Mouse (Mus musculus) liver, embryonic 14.5 days (tissue): ENCODE measurements at regions not wholly inside any gene's neighbourhood (a gene's known extent, or its start where the extent isn't known, plus 50 kb on each side); places are given as distances from the start of the nearest gene placed in this dataset.

Experiments
- ATAC-seq: fragments of 200-750 bp; cut with Nextera tagmentation; 2 replicates; pipeline ENCODE4 v1.8.0; 2017; ENCODE audit warnings: moderate number of reproducible peaks, mild to moderate bottlenecking, moderate library complexity; ENCODE audit not compliant: insufficient read depth
- DNase-seq, 3 experiments: peaks; one replicate each; pipeline ENCODE4 v3.0.0-alpha.2; 2012 to 2013; ENCODE audit warnings: low read depth in 3 of 3, low spot score in 3 of 3
- H3K27ac ChIP-seq: fragments of 300-500 bp; sonication (generic); 2 replicates; pipeline ENCODE4 v1.5.1; 2014; ENCODE audit warnings: moderate library complexity, mild to moderate bottlenecking, control low read depth, inconsistent platforms
- H3K27me3 ChIP-seq: fragments of 300-500 bp; sonication (generic); 2 replicates; pipeline ENCODE4 v1.6.1; 2014; ENCODE audit warnings: mild to moderate bottlenecking, low read length, moderate library complexity; ENCODE audit not compliant: control insufficient read depth, insufficient read depth
- H3K36me3 ChIP-seq: fragments of 300-500 bp; sonication (generic); replicated peaks from 2 replicates; pipeline ENCODE4 v1.6.1; 2014; ENCODE audit warnings: low read depth; ENCODE audit not compliant: control insufficient read depth, insufficient read depth
- H3K4me1 ChIP-seq, 2 experiments: fragments of 200-500 bp in 1 of 2; fragments of 300-500 bp in 1 of 2; sonication (generic) in 1 of 2; replicated peaks; 2 replicates each; pipeline ENCODE4 v1.6.1; 2012 to 2014; ENCODE audit warnings: antibody characterized with exemption in 1 of 2, inconsistent platforms in 1 of 2, low read length in 1 of 2; ENCODE audit not compliant: control insufficient read depth in 2 of 2, insufficient read depth in 2 of 2
- H3K4me2 ChIP-seq: fragments of 300-500 bp; sonication (generic); 2 replicates; pipeline ENCODE4 v1.6.1; 2014; ENCODE audit warnings: low read depth, mild to moderate bottlenecking, control low read depth, moderate library complexity
- H3K4me3 ChIP-seq, 2 experiments: fragments of 200-500 bp in 1 of 2; fragments of 300-500 bp in 1 of 2; sonication (generic) in 1 of 2; 2 replicates each; pipeline ENCODE4 v1.5.1; 2012 to 2014; ENCODE audit warnings: low read depth in 2 of 2, low read length in 2 of 2, mild to moderate bottlenecking in 2 of 2, control low read depth in 1 of 2, inconsistent platforms in 1 of 2, moderate library complexity in 1 of 2; ENCODE audit not compliant: insufficient read depth in 1 of 2
- H3K9ac ChIP-seq: fragments of 300-500 bp; sonication (generic); replicated peaks from 2 replicates; pipeline ENCODE4 v1.6.1; 2014; ENCODE audit warnings: mild to moderate bottlenecking, control low read depth, moderate library complexity
- H3K9me3 ChIP-seq: fragments of 300-500 bp; sonication (generic); 2 replicates; pipeline ENCODE4 v1.6.1; 2016; ENCODE audit warnings: low read length, mixed read lengths; ENCODE audit not compliant: control insufficient read depth
- CTCF ChIP-seq: IDR thresholded peaks from 2 replicates; pipeline ENCODE4 v1.5.1; 2016; ENCODE audit warnings: antibody characterized with exemption, low read depth, control low read depth
- EP300 ChIP-seq: IDR thresholded peaks from 2 replicates; pipeline ENCODE4 v1.6.1; 2016; ENCODE audit warnings: antibody characterized with exemption, low read depth
- WGBS: fragments of 180-500 bp; shearing (Covaris S2); extraction: QIAGEN DNeasy Blood & Tissue Kit; methylation state at CpG from one replicate; pipeline ENCODE4 v1.1.7; 2014; ENCODE audit not compliant: insufficient replicate concordance; 5-methylcytosine and 5-hydroxymethylcytosine counted together

DNA sequence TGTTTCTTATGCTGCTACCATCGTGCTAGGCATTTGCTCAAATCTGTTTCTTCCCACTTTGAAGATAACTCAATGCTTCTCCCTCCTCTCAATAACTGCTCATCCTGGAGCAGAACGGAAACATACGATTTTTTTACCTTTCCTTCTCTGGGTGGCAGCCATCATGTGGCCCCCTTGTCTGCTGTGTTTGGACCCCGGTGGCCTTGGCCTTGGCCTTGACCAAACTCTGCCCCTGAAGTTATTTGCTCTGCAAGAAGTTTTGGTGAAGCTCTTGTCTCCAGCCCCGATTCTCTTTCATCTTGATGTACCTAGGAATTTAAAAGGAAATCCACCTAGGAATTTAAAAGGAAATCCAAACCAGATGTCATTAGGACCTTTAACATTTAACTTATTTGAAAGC lies 261.2 kb upstream of the Castor2 start:
- TF ChIP-seq EP300 (no peak), CTCF (no peak)
- H3K27me3 ChIP-seq, result no peaks in the 10 kb centered on the region
- WGBS, result 58% methylated on average over 5 of the region's 5 CpGs

DNA sequence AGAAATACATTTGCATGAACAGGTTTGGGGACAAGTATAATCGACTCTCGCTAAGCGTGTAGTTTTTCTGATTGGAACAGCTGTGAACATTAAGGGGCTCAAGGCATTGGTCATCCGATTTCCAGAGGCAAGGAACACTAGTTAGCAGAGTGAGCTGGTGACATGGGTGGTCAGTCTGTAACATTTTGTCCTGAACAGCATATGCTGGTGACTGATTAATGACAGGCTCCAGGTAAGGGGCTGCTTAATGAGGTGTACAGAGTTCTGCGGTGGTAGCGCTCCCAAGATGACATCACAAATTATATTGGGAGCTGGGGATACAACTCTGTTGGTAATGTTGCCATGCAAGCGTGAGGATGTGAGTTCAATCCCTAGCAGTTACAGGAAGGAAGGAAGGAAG lies 266.3 kb upstream of the Castor2 start:
- Histone ChIP-seq H3K4me2 (no peak overlapping the region), H3K4me1 (no peaks in the 10 kb centered on the region), H3K27ac (no peak overlapping the region), H3K36me3 (no peaks in the 10 kb centered on the region), H3K9me3 (no peaks in the 10 kb centered on the region), H3K9ac (no peak overlapping the region), H3K4me3 (no peak overlapping the region), H3K27me3 (no peaks in the 10 kb centered on the region)
- ATAC-seq (no peak), DNase-seq (no peak)
- TF ChIP-seq EP300 (no peak), CTCF (no peak)
- 61% methylated on average over 7 of the region's 7 CpGs for WGBS

More for the DNA sequence above, 261.2 kb upstream of the Castor2 start:
- Histone ChIP-seq H3K4me1 (no peaks in the 10 kb centered on the region), H3K4me3 (no peak overlapping the region), H3K9me3 (no peaks in the 10 kb centered on the region), H3K9ac (no peak overlapping the region), H3K4me2 (no peak overlapping the region), H3K36me3 (no peaks in the 10 kb centered on the region), H3K27ac (no peak overlapping the region)
- DNase-seq (no peak), ATAC-seq (no peak)

DNA sequence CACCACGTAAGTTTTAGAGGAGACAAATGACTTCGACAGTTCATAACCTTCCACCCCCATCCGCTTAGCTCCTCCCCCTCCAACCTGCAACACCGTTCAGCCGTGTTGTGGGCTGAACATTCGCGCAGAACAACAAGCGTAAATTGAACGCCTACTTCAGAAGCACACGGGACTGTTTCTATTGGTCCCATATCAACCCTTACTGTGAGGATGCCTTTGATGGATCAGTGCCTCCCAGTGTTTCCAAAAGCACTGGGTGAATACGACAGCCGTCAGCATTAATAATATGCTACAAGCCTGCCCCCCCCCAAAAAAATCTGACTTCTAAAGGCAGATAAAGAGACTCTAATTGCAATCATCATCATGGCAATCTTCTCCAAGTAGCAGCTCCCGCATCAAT lies 271.3 kb upstream of the Castor2 start:
- TF ChIP-seq CTCF (no peak), EP300 (no peak)
- Histone ChIP-seq H3K27me3 (no peaks in the 10 kb centered on the region), H3K9ac (no peak overlapping the region), H3K36me3 (no peaks in the 10 kb centered on the region), H3K4me2 (no peak overlapping the region), H3K9me3 (no peaks in the 10 kb centered on the region), H3K27ac (no peak overlapping the region), H3K4me1 (no peaks in the 10 kb centered on the region), H3K4me3 (no peak overlapping the region)
- ATAC-seq (no peak), DNase-seq (no peak)
- 74% methylated on average over 13 of the region's 13 CpGs for WGBS

DNA sequence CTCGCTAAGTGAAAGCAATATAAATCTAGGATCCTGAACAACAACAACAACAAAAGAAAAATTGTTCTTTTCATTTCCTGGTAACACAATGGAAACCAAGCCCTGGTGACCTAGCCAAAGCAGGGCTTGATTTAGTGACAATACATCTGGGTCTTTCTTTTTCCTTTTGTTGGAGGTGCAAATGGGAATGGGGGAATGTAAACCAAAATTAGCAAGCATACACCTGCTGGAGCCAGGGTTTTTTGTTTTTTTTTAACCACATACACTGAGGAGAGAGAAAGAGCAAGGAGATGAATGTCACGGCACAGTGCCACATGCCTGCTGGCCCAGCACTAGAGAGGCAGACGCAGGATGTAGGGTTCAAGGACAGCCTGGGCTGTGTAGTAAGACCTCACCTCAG lies 275.6 kb upstream of the Castor2 start:
- H3K4me1 ChIP-seq, result no peaks in the 10 kb centered on the region
- no peak overlapping the region for H3K4me3 ChIP-seq
- DNase-seq, result no peak
- whole genome bisulfite sequencing, result 72% methylated on average over 3 of the region's 3 CpGs
- no peak overlapping the region for H3K9ac ChIP-seq
- no peaks in the 10 kb centered on the region for H3K36me3 ChIP-seq
- TF ChIP-seq EP300 (no peak), CTCF (no peak)
- ATAC-seq, result no peak
- H3K4me2 ChIP-seq, result no peak overlapping the region
- H3K9me3 ChIP-seq, result no peaks in the 10 kb centered on the region
- H3K27ac ChIP-seq, result no peak overlapping the region
- no peaks in the 10 kb centered on the region for H3K27me3 ChIP-seq

DNA sequence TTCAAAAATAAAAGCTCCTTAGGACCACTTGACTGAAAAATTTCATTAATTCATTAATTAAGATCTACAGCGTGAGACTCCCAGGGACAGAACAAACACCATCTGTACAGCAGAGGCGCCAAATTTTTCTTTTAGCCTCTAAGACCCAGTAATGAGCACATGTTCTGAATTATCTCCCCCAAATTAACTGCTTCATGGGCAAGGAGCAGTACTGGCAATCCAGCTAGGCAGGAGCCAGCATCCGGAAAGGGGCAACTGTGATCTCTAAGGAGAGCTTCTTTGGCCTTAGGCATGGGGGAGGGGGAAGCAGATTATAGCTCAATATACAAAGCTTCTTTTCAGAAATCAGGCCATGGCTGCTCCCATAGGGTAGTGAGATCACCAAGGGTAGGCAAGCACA lies 278.2 kb upstream of the Castor2 start:
- TF ChIP-seq EP300 (no peak), CTCF (no peak)
- H3K9me3 ChIP-seq, result no peaks in the 10 kb centered on the region
- no peak for ATAC-seq

More for the DNA sequence above, 278.2 kb upstream of the Castor2 start:
- Histone ChIP-seq H3K36me3 (no peaks in the 10 kb centered on the region), H3K4me1 (no peaks in the 10 kb centered on the region), H3K4me2 (no peak overlapping the region), H3K9ac (no peak overlapping the region), H3K27me3 (no peaks in the 10 kb centered on the region), H3K27ac (no peak overlapping the region), H3K4me3 (no peak overlapping the region)
- 68% methylated on average over 3 of the region's 3 CpGs for WGBS
- no peak for DNase-seq
